Mouse (Mus musculus): Measurements from ENCODE around the gene Card6. TPM values are rescaled to one million over a fixed set of nuclear protein-coding genes. Genes with fewer than 3 reads are reported as not detected.

The Card6 gene
- polyA plus RNA-seq, 1 experiment from 2014 or later, result 2.4 TPM

- 87% methylated on average over 12 of the region's 12 CpGs for WGBS
- no peak overlapping the region for H3K27ac ChIP-seq (ENCODE audit: low read length)
- ATAC-seq (ENCODE audit: insufficient read depth, low FRiP score), result no peak
- peaks cover 31% of the 10 kb centered on the region for H3K36me3 ChIP-seq (ENCODE audit: control insufficient read depth, insufficient read depth, low read length)
- no peaks in the 10 kb centered on the region for H3K9me3 ChIP-seq (replicated peaks; ENCODE audit: control insufficient read depth, low read length)
- H3K4me2 ChIP-seq (ENCODE audit: low read depth, low read length), result no peak overlapping the region
- no peak overlapping the region for H3K4me3 ChIP-seq (replicated peaks; ENCODE audit: low read length)
- no peak overlapping the region for H3K9ac ChIP-seq (ENCODE audit: low read length)
- peaks cover 12% of the 10 kb centered on the region for H3K4me1 ChIP-seq (ENCODE audit: control insufficient read depth, insufficient read depth, low read length)
- H3K27me3 ChIP-seq (ENCODE audit: control insufficient read depth, insufficient read depth, low read length), result no peaks in the 10 kb centered on the region
Observed at GRCm38 (mm10) chr15:5121535-5122313, 13.4 kb upstream of the Card6 start.

DNA sequence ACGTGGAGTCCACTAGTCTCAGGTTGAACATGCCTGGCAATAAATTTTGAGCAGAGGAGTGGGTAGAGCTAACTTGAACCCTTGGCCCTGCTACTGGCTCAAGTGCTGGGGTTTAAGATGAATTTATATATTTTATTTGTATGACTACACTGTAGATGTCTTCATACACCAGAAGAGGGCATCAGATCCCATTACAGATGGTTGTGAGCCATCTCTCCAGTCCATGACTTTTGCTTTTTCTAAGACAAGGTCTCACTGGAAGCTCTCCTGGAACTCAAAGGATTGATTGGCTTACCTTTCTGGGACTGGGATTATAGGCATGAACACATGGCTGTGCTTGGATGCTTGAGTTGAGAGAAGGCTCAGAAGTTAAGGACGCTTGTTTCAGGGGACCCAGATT lies 11.4 kb upstream of the Card6 start:
- Histone ChIP-seq H3K9me3 (replicated peaks; ENCODE audit: control insufficient read depth, low read length) (no peaks in the 10 kb centered on the region), H3K27me3 (ENCODE audit: control insufficient read depth, insufficient read depth, low read length) (no peaks in the 10 kb centered on the region), H3K36me3 (ENCODE audit: control insufficient read depth, insufficient read depth, low read length) (peaks cover 31% of the 10 kb centered on the region), H3K27ac (ENCODE audit: low read length) (no peak overlapping the region), H3K4me2 (ENCODE audit: low read depth, low read length) (no peak overlapping the region), H3K4me1 (ENCODE audit: control insufficient read depth, insufficient read depth, low read length) (peaks cover 20% of the 10 kb centered on the region), H3K4me3 (replicated peaks; ENCODE audit: low read length) (no peak overlapping the region), H3K9ac (ENCODE audit: low read length) (no peak overlapping the region)
- ATAC-seq (ENCODE audit: insufficient read depth, low FRiP score), result no peak
- WGBS, result 92% methylated on average over 2 of the region's 2 CpGs

DNA sequence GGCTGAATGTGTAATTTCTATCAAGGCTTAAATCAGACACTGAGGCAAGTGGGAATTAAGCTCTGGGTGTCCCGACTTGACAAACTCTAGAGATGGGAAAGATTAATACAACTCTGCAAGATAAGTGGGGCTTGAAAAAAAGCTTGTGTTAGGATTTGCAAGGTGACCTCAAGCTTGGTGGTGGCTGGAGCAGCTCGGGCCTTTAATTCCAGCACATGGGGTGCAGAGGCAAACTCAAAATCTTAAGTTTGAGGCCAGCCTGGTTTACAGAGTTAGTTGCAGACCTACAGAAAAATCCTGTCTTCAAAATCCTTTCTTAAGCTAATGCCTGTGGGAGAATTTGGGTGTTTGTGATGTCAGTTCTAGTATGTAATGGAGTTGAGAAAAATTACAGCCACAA lies 10.9 kb upstream of the Card6 start:
- Histone ChIP-seq H3K27ac (ENCODE audit: low read length) (no peak overlapping the region), H3K4me1 (ENCODE audit: control insufficient read depth, insufficient read depth, low read length) (peaks cover 20% of the 10 kb centered on the region), H3K36me3 (ENCODE audit: control insufficient read depth, insufficient read depth, low read length) (peaks cover 31% of the 10 kb centered on the region), H3K4me2 (ENCODE audit: low read depth, low read length) (no peak overlapping the region), H3K9me3 (replicated peaks; ENCODE audit: control insufficient read depth, low read length) (no peaks in the 10 kb centered on the region), H3K27me3 (ENCODE audit: control insufficient read depth, insufficient read depth, low read length) (no peaks in the 10 kb centered on the region), H3K4me3 (replicated peaks; ENCODE audit: low read length) (no peak overlapping the region), H3K9ac (ENCODE audit: low read length) (no peak overlapping the region)
- no peak for ATAC-seq (ENCODE audit: insufficient read depth, low FRiP score)
- WGBS, result 89% methylated on average over 2 of the region's 2 CpGs

DNA sequence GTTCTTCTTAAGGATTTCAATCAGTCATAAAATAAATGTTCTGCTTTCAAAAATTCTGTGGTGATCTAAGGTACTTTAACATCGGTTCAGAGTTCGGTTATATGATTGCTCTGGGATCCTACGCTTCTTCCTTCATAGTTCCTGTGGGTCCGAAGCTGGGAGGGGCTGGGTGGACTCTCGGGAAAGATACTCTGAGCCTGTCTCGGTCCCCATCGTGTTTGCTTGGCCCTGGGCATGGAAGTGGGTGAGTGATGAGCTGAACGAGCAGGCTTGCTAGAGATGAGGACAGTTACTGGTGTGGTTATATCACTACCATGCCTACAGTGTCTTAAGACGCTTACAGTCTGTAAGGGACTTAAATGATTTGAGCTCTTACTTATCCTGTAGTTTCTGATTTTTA lies 10.3 kb upstream of the Card6 start:
- Histone ChIP-seq H3K4me3 (replicated peaks; ENCODE audit: low read length) (no peak overlapping the region), H3K27ac (ENCODE audit: low read length) (no peak overlapping the region), H3K36me3 (ENCODE audit: control insufficient read depth, insufficient read depth, low read length) (peaks cover 31% of the 10 kb centered on the region), H3K9ac (ENCODE audit: low read length) (no peak overlapping the region), H3K27me3 (ENCODE audit: control insufficient read depth, insufficient read depth, low read length) (no peaks in the 10 kb centered on the region), H3K4me1 (ENCODE audit: control insufficient read depth, insufficient read depth, low read length) (peaks cover 20% of the 10 kb centered on the region), H3K9me3 (replicated peaks; ENCODE audit: control insufficient read depth, low read length) (no peaks in the 10 kb centered on the region), H3K4me2 (ENCODE audit: low read depth, low read length) (no peak overlapping the region)
- WGBS, result 87% methylated on average over 9 of the region's 9 CpGs
- ATAC-seq (ENCODE audit: insufficient read depth, low FRiP score), result no peak

GRCm38 (mm10) chr15:5117031-5117601 lies 8.8 kb upstream of the Card6 start:
- Histone ChIP-seq H3K9ac (ENCODE audit: low read length) (peak overlapping the region; percentile 97), H3K27ac (ENCODE audit: low read length) (peak overlapping the region; percentile 86), H3K4me2 (ENCODE audit: low read depth, low read length) (peak overlapping the region; percentile 87), H3K4me1 (ENCODE audit: control insufficient read depth, insufficient read depth, low read length) (peaks cover 20% of the 10 kb centered on the region), H3K36me3 (ENCODE audit: control insufficient read depth, insufficient read depth, low read length) (peaks cover 26% of the 10 kb centered on the region), H3K27me3 (ENCODE audit: control insufficient read depth, insufficient read depth, low read length) (no peaks in the 10 kb centered on the region), H3K4me3 (replicated peaks; ENCODE audit: low read length) (peak overlapping the region; percentile 100), H3K9me3 (replicated peaks; ENCODE audit: control insufficient read depth, low read length) (no peaks in the 10 kb centered on the region)
- WGBS, result 1% methylated on average over 22 of the region's 22 CpGs
- ATAC-seq (ENCODE audit: insufficient read depth, low FRiP score), result no peak

DNA sequence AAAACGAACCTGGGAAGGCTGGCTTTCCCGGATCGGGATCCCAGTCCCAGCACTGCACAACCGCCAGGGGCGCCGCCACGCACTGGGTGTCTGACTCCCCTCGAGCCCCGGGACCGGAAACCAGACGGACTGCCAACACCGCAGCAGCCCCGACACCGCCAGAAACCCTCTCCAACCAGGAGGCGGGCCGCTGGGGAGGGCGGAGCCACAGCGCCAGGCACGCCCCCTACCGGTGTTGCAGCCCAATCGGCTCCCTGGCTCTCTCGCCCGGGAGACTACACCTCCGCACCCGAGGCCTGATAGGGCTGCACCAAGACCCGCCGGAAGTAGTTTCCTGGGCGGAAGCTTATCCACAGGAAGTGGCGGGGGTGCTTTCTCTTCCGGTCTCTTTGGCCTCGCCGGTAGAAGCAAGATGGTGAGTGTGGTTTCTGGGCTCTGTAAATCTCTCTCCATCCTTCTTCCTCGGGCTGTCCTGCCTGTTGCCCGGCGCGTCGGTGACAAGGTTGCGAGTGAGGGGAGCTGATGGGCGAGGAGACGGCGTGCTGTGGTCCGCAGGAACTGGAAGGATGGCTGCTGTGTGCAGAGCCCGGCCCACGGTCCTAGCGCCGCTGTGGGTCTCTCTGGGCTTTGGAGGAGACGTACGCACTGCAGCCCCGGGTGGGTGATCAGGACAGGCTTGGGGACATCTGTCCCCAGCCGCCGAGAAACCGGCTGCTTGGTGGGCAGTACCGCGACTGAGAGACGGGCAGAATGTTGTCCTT lies 8.1 kb upstream of the Card6 start, which contains the start of gene Rpl37:
Rpl37 (plus strand) TSS at position 376 of the 761 bp plus-strand sequence.
- Histone ChIP-seq H3K4me3 (replicated peaks; ENCODE audit: low read length) (peak within 1 kb of the TSS; percentile 100), H3K27ac (ENCODE audit: low read length) (peak within 1 kb of the TSS; percentile 98), H3K27me3 (ENCODE audit: control insufficient read depth, insufficient read depth, low read length) (no peaks in the 10 kb centered on the region), H3K36me3 (ENCODE audit: control insufficient read depth, insufficient read depth, low read length) (peaks cover 21% of the 10 kb centered on the region), H3K4me1 (ENCODE audit: control insufficient read depth, insufficient read depth, low read length) (peaks cover 20% of the 10 kb centered on the region), H3K4me2 (ENCODE audit: low read depth, low read length) (peak within 1 kb of the TSS; percentile 87), H3K9ac (ENCODE audit: low read length) (peak within 1 kb of the TSS; percentile 97), H3K9me3 (replicated peaks; ENCODE audit: control insufficient read depth, low read length) (no peaks in the 10 kb centered on the region)
- peak; percentile 99 for ATAC-seq (ENCODE audit: insufficient read depth, low FRiP score)
- WGBS, result under 1% methylated on average over 55 of the region's 55 CpGs

- H3K4me2 ChIP-seq (ENCODE audit: low read depth, low read length), result peak overlapping the region; percentile 69
- H3K27ac ChIP-seq (ENCODE audit: low read length), result peak overlapping the region; percentile 98
- ATAC-seq (ENCODE audit: insufficient read depth, low FRiP score), result no peak
Observed at GRCm38 (mm10) chr15:5115173-5115572, 6.8 kb upstream of the Card6 start.

GRCm38 (mm10) chr15:5112651-5113050 lies 4.3 kb upstream of the Card6 start:
- no peaks in the 10 kb centered on the region for H3K36me3 ChIP-seq (ENCODE audit: control insufficient read depth, insufficient read depth, low read length)
- H3K9me3 ChIP-seq (replicated peaks; ENCODE audit: control insufficient read depth, low read length), result no peaks in the 10 kb centered on the region
- no peak for ATAC-seq (ENCODE audit: insufficient read depth, low FRiP score)
- H3K4me3 ChIP-seq (replicated peaks; ENCODE audit: low read length), result no peak overlapping the region
- no peak overlapping the region for H3K4me2 ChIP-seq (ENCODE audit: low read depth, low read length)
- H3K27me3 ChIP-seq (ENCODE audit: control insufficient read depth, insufficient read depth, low read length), result no peaks in the 10 kb centered on the region
- H3K27ac ChIP-seq (ENCODE audit: low read length), result no peak overlapping the region
- 81% methylated on average over 3 of the region's 3 CpGs for WGBS
- peaks cover 10% of the 10 kb centered on the region for H3K4me1 ChIP-seq (ENCODE audit: control insufficient read depth, insufficient read depth, low read length)
- no peak overlapping the region for H3K9ac ChIP-seq (ENCODE audit: low read length)

More at GRCm38 (mm10) chr15:5115173-5115572, 6.8 kb upstream of the Card6 start:
- WGBS, result 54% methylated on average over 8 of the region's 8 CpGs
- Histone ChIP-seq H3K27me3 (ENCODE audit: control insufficient read depth, insufficient read depth, low read length) (no peaks in the 10 kb centered on the region), H3K36me3 (ENCODE audit: control insufficient read depth, insufficient read depth, low read length) (peaks cover 17% of the 10 kb centered on the region), H3K9ac (ENCODE audit: low read length) (peak overlapping the region; percentile 87), H3K4me1 (ENCODE audit: control insufficient read depth, insufficient read depth, low read length) (peaks cover 20% of the 10 kb centered on the region), H3K4me3 (replicated peaks; ENCODE audit: low read length) (peak overlapping the region; percentile 100), H3K9me3 (replicated peaks; ENCODE audit: control insufficient read depth, low read length) (no peaks in the 10 kb centered on the region)

- no peak for ATAC-seq (ENCODE audit: insufficient read depth, low FRiP score)
- Histone ChIP-seq H3K27ac (ENCODE audit: low read length) (no peak overlapping the region; the same call in 1 of the 2 replicates), H3K36me3 (ENCODE audit: control insufficient read depth, insufficient read depth, low read length) (no peaks in the 10 kb centered on the region), H3K4me1 (ENCODE audit: control insufficient read depth, insufficient read depth, low read length) (no peaks in the 10 kb centered on the region), H3K9ac (ENCODE audit: low read length) (no peak overlapping the region), H3K9me3 (replicated peaks; ENCODE audit: control insufficient read depth, low read length) (no peaks in the 10 kb centered on the region), H3K27me3 (ENCODE audit: control insufficient read depth, insufficient read depth, low read length) (no peaks in the 10 kb centered on the region), H3K4me3 (replicated peaks; ENCODE audit: low read length) (no peak overlapping the region), H3K4me2 (ENCODE audit: low read depth, low read length) (peak overlapping the region; percentile 55)
- 78% methylated on average over 3 of the region's 3 CpGs for WGBS
Observed at GRCm38 (mm10) chr15:5108655-5109040, 309 bp upstream of the Card6 start.

Measured in stomach, embryonic 16.5 days (tissue).